Mouse (Mus musculus): ENCODE results near the gene Stat6.
A peak's percentile ranks its signal among the peaks of the same experiment; 100 is the strongest.

Gene Stat6

DNA sequence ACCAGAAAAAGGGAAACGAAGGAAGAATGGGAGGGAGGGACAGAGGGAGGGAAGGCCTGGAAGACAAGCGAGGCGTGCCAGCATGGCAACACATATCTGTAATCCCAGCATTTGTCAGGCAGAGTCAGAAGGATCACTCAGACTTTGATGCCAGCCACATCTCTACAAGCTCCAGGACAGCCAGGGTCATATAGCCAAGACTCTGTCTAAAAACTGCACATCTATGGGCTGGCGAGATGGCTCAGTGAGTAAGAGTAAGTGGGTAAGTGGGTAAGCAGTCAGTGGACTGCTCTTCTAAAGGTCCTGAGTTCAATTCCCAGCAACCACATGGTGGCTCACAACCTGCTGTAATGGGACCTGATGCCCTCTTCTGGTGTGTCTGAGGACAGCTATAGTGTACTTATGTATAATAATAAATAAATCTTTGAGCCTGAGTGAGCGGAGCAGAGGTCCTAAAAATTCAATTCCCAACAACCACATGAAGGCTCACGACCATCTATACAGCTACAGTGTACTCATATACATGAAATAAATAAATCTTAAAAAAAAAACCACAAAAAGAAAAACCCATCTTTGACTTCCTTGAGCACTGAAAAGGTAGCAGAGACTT is 31.4 kb downstream of the Stat6 start:
- no peak for DNase-seq

DNA sequence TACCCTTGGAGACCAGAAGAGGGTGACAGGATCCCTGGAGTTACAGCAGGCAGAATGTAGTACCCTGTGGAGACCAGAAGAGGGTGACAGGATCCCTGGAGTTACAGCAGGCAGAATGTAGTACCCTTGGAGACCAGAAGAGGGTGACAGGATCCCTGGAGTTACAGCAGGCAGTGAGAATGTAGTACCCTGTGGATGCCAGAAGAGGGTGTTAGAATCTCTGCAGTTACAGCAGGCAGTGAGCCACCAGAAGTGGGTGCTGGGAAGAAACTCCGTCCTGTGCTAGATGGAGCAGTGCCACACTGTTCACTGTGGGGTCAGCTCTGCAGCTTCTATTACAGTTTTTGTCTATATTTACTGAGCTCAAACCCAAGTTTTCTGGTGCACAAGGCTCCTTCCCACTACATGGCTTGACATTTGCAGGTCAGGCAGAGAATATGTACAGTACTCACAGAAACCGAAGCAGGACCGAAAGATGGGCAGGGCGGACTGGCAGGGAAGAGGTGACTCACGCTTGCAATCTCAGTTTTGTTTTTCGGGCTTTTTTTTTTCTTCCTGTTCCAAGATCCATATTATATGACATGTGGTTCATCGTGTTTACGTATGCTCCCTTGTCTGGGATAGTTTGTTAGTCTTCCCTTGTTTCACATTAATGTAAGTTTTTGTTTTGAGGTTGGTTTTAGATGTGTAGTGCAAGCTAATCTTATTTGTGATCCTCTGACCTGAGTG is 32.2 kb downstream of the Stat6 start:
- peak; percentile 78 for DNase-seq

DNA sequence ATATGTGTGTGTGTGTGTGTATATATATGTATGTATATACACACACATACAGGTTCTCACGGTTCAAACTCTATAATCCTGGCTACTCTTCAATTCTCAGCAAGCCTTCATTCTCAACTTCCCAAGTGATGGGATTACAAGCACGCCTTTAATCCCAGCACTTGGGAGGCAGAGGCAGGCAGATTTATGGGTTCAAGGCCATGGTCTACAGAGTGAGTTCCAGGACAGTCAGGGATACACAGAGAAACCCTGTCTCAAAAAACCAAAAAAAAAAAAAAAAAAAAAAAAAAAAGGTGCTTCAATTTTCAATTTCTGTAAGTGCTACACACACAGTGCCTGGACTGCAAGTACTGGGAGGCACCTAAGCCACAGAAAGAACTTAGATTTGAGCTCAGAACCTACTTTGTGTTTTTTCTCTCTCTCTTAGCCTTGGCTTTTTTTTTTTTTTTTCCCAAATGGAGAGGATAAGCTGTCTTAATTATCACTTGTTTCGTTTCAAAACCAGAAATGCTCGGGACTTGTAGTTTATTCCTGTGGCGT is 33.1 kb downstream of the Stat6 start:
- no peak for DNase-seq

DNA sequence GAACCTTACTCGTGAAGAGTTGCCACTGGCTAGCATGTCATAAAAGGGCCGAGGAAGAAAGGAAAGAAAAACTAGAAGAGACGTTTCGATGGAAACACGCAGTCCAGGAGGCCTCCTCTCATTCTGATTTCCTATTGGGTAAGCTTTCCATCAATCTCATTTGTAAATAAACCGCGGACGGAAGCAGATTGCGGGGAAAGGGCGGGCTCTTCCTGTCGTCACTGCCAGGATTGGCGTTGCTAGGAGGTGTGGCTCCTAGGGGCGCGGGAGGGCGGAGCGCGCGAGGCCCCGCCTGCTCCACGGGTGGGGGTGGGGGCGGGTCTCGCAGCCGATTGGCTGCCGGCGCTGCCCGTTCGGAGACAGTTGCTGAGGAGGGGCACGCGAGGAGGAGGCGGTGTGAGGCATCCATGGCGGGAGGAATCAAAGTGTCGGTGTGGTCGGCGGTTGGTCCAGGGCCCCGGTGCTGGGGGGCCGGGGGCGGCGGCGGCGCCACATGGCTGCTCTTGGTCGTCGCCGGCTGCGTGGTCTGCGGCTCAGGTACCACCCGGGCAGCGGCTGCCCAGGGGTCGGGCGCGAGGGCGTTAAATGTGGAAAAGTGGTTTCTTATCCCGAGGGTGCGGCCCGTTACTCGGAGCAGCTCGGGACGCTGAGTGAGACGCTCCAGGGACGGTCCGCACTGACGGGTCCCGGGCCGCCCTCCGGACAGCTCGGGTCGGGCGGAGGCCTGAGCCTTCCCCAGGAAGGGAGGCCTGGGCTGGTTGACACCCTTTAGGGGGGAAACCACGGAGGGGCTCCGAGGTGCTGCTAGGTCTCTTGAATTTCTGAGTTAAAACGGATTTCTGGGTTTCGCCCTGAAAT is 34.1 kb downstream of the Stat6 start:
- DNase-seq: peak; percentile 94

DNA sequence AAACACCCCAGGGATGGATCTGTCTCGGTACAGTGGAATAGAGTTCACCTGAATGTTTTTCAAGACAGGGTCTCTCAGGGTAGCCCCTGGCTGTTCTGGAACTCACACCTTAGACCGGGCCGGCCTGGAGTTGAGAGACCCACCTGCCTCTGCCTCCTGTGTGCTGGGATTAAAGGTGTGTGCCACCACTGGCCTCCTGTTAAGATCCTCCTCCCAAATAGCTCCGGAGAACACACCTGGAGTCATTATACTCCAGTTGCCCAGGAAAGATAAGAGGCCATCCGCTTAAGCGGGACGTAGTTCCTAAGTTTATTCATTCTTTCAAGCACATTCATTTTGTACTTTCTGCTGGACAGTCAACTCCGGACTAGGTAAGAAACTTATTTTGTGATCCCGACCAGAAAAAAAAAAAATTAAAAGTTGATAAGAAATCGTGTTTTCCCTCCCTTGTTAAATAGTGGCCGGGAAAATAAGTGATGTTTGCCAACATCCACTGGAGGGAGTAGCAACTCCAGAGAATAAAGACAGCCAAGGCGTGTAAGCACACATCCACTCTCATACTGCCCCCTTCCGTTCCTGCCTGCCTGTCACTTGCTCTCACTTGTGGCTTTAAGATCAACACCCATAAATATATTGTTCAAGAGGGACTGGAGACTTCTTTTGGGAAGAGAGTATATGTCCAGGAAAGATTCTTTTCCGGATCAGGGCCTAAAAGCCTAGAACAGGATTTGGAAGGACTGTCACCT is 35.0 kb downstream of the Stat6 start:
- DNase-seq: peak; percentile 86

DNA sequence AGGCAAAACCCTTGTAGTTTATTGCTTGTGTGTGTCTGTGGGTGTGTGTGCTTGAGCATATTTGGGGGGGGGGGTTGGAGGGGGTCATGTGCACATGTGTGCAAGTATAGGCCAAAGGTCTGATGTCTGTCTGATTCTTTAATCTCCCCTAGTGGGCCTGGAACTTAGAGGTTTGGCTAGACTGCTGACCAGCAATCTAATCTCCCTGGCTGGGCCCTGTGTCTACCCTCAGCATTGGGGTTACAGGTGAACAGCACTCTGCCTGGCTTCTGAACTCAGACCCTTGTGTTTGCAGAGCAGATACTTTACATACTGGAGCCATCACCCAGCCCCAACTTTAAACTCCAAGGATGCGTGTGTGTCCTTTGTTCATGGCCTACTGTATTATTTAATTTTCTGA is 36.4 kb downstream of the Stat6 start:
- no peak for DNase-seq

DNA sequence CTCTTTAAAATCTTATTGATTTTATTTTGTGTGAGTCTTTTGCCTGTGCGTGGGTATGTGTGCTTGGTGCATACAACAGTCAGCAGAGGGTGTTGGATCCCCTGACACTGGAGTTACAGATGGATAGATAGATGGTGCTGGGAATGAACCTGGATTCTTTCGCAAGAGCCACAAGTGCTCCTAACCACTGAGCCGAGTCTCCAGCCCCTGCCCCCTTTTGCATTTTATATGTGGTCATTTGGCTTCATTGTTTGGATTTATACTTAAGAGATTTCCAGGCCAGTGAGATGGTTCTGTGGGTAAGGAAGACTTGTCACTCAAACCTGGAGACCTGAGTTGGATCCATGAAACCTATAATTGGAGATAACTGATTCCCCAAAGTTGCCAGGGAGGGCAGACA is 37.1 kb downstream of the Stat6 start:
- no peak for DNase-seq

DNA sequence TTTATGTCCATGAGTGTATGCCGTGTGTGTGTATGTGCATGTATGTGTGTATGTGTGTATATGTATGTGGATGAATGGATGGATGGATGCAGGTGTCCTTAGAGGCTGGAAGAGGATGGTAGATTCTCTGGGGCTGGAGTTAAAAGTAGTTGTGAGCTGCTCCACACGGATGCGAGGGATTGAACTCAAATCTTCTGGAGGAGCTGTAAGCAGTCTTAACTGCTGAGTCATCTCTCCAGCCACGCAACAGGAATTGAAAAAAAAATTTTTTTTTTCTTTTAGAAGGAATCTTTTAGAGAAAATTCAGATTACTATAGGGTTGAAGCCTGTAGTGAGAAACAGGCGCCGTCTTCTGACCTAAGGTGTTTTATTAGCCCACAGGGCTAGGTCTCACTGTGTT is 40.1 kb downstream of the Stat6 start:
- DNase-seq: no peak

DNA sequence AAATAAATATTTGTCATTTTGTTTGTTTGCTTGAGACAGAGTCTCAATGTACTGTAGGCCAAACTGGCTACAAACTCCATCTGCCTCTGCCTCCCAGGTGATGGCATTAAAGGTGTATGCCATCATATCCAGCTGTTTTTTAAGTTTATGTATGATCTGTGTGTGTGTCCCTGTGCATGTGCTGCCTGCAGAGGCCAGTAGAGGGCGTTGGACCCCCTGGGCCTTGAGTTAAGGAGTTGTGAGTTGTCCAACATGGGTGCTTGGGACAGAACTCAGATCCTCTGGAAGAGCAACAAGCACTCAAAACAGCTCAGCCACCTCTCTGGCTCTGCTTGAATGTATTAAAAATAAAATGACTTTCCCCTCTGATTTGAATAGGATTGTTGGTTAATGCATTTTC is 48.3 kb downstream of the Stat6 start:
- no peak for DNase-seq

DNA sequence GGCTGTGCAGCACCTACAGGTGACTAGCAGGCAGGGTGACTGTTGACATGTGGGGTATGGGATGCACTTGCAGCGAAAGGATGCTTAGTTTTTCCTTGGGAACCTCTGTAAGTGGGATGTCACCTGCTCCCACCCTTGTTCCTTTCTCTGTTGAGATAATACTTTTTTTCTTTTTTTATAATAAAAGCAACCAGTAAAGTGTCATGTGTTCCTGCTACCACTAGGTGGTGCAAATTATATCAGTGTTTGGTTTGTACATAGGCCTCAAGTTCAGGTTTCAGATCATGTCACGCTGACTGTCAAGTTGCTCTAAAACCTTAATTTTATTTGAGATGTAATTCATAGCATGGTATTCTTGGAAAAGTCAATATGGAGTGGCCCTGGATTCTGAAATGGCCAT is 51.9 kb downstream of the Stat6 start:
- DNase-seq: peak; percentile 6

DNA sequence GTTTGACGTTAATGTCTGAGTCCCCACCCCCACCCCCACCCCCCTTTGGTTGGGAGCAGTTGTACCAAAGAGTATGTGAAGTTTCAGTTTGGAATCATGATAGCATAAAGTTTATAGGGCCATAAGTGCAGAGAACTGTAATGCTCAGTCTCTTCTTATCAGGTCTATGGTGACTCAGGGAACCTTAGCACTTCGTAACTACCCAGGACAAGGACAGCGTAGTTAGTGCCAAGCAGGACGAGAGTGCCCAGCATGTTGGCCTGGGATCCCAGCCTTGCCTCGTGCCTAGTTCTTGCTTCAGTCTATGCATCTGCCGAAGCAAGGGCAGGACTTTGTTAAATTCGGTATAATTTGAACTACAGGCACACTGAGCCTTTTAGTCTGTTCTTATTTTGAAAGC is 53.0 kb downstream of the Stat6 start:
- no peak for DNase-seq

DNA sequence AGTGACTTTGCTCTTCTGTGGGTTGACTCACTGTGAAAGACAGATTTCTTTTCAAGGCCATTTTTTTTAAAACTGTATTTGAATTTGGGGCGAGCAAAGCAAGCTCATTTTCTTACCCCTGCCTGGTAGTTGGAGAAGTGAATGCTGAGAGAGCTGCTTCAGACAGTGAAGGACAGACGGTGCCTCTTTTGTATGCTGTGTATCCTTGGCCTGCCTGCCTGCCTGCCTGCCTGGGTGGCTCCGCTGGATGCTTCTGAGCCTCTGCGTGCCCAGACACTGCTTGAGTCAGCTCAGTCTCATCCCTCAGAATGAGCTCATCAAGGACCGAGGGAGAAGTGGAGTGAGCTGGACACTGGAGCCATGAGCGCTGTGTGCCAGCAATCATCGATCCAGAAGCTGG is 56.2 kb downstream of the Stat6 start:
- no peak for DNase-seq

DNA sequence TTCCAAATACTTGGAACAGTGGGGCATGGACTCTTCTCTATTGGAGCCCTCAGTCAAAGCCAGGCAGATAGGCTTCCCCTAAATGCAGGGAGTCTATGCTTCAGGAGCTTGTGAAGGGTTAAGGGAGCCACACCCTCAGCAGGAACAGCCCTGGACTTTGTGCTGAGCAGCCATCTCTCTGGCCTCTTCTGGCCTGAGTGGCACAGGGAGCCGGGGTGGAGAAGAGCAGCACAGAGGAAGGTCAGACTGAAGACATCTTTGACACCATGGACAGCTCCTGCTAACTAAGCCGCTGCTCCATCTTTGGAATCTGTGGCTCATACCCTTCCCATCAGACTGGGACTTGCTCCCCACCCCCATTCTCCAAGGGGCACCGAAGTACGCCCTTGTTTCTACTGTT is 60.5 kb downstream of the Stat6 start:
- no peak for DNase-seq

DNA sequence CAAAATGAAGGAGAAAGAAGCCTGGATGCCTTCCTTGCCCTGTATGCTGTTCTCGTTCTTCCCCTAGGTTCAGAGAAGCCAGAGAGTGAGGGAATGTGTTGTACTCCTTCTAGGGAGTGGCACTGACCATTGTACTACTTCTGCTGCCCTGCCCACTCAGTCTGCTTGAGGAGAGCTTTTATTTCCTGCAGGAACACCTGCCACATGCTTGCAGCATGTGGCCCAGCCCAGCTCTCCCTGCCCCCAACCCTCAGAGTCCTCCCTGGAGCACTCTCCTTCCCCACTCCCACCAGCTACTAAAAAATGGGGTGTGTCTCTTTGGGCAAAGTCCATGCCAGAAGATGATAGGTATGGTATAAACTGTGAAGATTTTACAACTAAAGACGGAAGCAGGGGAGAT is 61.5 kb downstream of the Stat6 start:
- no peak for DNase-seq

DNA sequence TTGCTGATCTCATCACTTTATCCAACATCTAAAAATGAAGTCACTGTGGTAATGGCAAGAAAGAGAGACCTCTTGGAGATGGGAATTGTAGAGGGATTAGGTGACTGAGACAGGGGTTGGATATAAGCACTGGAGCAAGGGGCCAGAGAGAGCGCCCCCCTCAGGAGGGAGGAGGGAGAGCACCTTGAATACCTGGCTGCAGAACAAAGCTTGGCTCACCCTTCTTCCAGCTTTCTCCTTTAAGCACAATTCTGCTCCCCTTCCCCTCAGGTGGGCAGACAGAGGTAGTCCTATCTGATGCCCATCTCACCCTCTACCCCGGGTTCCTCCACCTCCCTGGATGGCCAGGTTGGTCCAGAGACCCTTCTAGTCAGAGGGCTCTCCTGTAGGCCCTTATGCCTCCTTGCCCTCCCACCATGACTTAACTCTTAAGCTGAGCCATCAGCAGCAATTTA is 62.0 kb downstream of the Stat6 start, which contains the start of gene Myo1a:
Gene Myo1a (plus strand): TSS at position 405 of the 455 bp plus-strand sequence.
- no peak for DNase-seq

DNA sequence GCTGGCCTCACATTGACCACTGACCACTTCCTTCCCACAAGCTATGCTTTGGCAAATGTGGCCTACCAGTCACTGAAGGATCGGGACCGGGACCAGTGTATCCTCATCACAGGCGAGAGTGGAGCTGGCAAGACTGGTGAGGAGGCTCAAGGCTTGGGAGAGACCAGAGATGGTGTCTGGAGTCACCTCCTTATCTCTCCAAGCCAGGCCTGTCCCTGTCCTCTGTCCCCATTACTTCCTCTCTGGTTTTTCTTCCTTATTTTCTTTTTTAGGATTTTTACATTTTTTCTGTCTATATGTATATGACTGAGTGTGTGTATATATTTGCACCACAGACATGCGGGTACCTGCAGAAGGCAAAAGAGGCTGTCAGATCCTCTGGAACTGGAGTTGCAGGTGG is 63.0 kb downstream of the Stat6 start:
- no peak for DNase-seq

DNA sequence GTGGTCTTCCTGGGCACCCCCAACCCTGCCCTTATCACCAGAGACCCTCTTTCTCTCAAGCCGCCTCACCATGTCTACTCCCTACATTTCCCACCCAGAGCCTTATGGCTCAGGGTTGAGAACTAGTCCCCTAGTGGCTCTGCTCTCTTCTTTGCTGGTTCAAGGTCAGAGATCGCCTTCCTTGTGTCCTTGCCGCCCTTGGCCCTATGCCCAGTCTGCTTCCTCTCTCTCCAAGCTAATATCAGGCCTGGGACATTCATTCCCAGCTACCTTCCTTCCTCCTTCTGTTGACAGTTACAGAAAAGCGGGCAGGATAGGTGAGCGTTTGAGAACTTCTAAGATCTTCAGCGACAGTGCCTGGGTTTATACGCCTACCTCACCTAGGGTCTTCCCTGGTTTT is 64.9 kb downstream of the Stat6 start:
- no peak for DNase-seq

DNA sequence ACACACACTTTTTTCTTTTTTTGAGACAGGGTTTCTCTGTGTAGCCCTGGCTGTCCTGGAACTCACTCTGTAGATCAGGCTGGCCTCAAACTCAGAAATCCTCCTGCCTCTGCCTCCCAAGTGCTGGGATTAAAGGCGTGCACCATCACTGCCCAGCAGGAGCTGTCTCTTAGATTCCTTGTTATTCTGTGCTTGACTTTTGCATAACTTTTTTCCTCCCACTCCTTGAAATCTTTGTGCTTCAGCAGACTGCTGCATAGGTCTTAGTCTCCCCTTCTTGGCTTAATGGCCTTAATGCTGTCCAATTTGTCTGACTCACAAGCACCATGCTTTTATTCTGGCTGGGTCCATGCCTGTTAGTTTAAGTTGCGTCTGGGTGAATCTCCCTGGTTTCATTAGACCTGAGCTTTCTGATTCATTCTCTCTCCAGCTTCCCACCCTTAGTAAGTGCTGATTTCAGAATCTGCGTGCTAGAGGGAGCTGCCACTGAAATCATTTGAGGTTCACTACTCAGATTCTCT is 66.1 kb downstream of the Stat6 start:
- DNase-seq: no peak

DNA sequence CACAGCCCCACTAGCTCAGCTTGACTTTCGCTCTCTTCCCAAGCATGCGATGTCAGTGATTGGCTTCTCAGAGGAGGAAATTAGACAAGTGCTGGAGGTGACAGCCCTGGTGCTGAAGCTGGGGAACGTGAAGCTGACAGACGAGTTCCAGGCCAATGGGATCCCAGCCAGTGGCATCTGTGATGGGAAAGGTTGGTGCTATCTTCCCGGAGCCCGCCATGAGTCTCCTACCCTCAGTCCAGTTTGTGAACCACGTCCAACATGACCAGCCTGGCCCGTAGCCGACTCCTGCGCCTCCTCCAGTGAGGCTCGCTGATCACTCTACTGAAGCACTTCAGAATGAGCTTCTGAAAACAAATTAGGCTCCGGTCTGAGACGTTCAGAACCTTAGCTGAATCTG is 67.5 kb downstream of the Stat6 start:
- no peak for DNase-seq

Data from thymus, postnatal 14 days (tissue).